Mouse (Mus musculus): ENCODE results near the gene Carmil1. TPM values are rescaled to one million over a fixed set of nuclear protein-coding genes. Genes with fewer than 3 reads are reported as not detected.
"Not testable (repeated sequence)": the region's sequence is repeated elsewhere in the genome, so short reads cannot be mapped to it uniquely, and the experiment has no call there.

The Carmil1 gene
- polyA plus RNA-seq, 1 experiment from 2014 or later: 37.2 TPM

- Histone ChIP-seq H3K4me1 (no peaks in the 10 kb centered on the region), H3K4me2 (no peak overlapping the region), H3K27ac (no peak overlapping the region), H3K9ac (no peak overlapping the region), H3K9me3 (no peaks in the 10 kb centered on the region), H3K36me3 (no peaks in the 10 kb centered on the region), H3K27me3 (replicated peaks) (no peaks in the 10 kb centered on the region), H3K4me3 (replicated peaks) (no peak overlapping the region)
- WGBS: 74% methylated on average over 3 of the region's 3 CpGs
- ATAC-seq (ENCODE audit: insufficient read depth, low FRiP score, low read depth): no peak; the same call in 1 of the 2 replicates
Observed at GRCm38 (mm10) chr13:24107058-24107457, 173.5 kb downstream of the Carmil1 start.

- H3K4me2 ChIP-seq: no peak overlapping the region
- no peaks in the 10 kb centered on the region for H3K4me1 ChIP-seq
- no peaks in the 10 kb centered on the region for H3K9me3 ChIP-seq
- ATAC-seq (ENCODE audit: insufficient read depth, low FRiP score, low read depth): no peak
- H3K27me3 ChIP-seq (replicated peaks): no peaks in the 10 kb centered on the region
- 84% methylated on average over 5 of the region's 5 CpGs for WGBS
- no peaks in the 10 kb centered on the region for H3K36me3 ChIP-seq
- no peak overlapping the region for H3K9ac ChIP-seq
- no peak overlapping the region for H3K27ac ChIP-seq
- H3K4me3 ChIP-seq (replicated peaks): no peak overlapping the region
Observed at GRCm38 (mm10) chr13:24105838-24106237, 174.8 kb downstream of the Carmil1 start.

GRCm38 (mm10) chr13:24105340-24105669 lies 175.3 kb downstream of the Carmil1 start:
- Histone ChIP-seq H3K36me3 (no peaks in the 10 kb centered on the region), H3K9me3 (no peaks in the 10 kb centered on the region), H3K4me2 (no peak overlapping the region), H3K9ac (no peak overlapping the region), H3K4me1 (no peaks in the 10 kb centered on the region), H3K27me3 (replicated peaks) (no peaks in the 10 kb centered on the region), H3K4me3 (replicated peaks) (no peak overlapping the region), H3K27ac (no peak overlapping the region)
- no peak for ATAC-seq (ENCODE audit: insufficient read depth, low FRiP score, low read depth)
- WGBS: 68% methylated on average over 1 of the region's 1 CpGs

GRCm38 (mm10) chr13:24104611-24105339 lies 175.8 kb downstream of the Carmil1 start:
- H3K36me3 ChIP-seq; H3K4me2 ChIP-seq; ATAC-seq (ENCODE audit: insufficient read depth, low FRiP score, low read depth); H3K4me3 ChIP-seq (replicated peaks); H3K27me3 ChIP-seq (replicated peaks); H3K27ac ChIP-seq; H3K9me3 ChIP-seq; H3K4me1 ChIP-seq; H3K9ac ChIP-seq: not testable (repeated sequence)
- WGBS: 87% methylated on average over 8 of the region's 9 CpGs

GRCm38 (mm10) chr13:24104016-24104415 lies 176.6 kb downstream of the Carmil1 start:
- Histone ChIP-seq H3K4me3 (replicated peaks) (no peak overlapping the region), H3K4me1 (no peaks in the 10 kb centered on the region), H3K27ac (no peak overlapping the region), H3K9me3 (no peaks in the 10 kb centered on the region), H3K27me3 (replicated peaks) (no peaks in the 10 kb centered on the region), H3K36me3 (no peaks in the 10 kb centered on the region), H3K9ac (no peak overlapping the region), H3K4me2 (no peak overlapping the region)
- no peak for ATAC-seq (ENCODE audit: insufficient read depth, low FRiP score, low read depth)
- WGBS: 45% methylated on average over 4 of the region's 4 CpGs

GRCm38 (mm10) chr13:24103152-24103551 lies 177.4 kb downstream of the Carmil1 start:
- Histone ChIP-seq H3K9me3 (no peaks in the 10 kb centered on the region), H3K36me3 (no peaks in the 10 kb centered on the region), H3K4me1 (no peaks in the 10 kb centered on the region), H3K4me3 (replicated peaks) (no peak overlapping the region), H3K4me2 (no peak overlapping the region), H3K9ac (no peak overlapping the region), H3K27ac (no peak overlapping the region), H3K27me3 (replicated peaks) (no peaks in the 10 kb centered on the region)
- 84% methylated on average over 2 of the region's 2 CpGs for WGBS
- ATAC-seq (ENCODE audit: insufficient read depth, low FRiP score, low read depth): no peak

- H3K4me1 ChIP-seq: no peaks in the 10 kb centered on the region
- H3K27ac ChIP-seq: no peak overlapping the region
- 92% methylated on average over 4 of the region's 4 CpGs for WGBS
- no peaks in the 10 kb centered on the region for H3K9me3 ChIP-seq
- H3K9ac ChIP-seq: no peak overlapping the region
- no peak overlapping the region for H3K4me2 ChIP-seq
- no peaks in the 10 kb centered on the region for H3K36me3 ChIP-seq
- no peak overlapping the region for H3K4me3 ChIP-seq (replicated peaks)
- no peak for ATAC-seq (ENCODE audit: insufficient read depth, low FRiP score, low read depth)
- no peaks in the 10 kb centered on the region for H3K27me3 ChIP-seq (replicated peaks)
Observed at GRCm38 (mm10) chr13:24102256-24102655, 178.3 kb downstream of the Carmil1 start.

GRCm38 (mm10) chr13:24101157-24102130 lies 179.2 kb downstream of the Carmil1 start:
- no peaks in the 10 kb centered on the region for H3K4me1 ChIP-seq
- H3K4me3 ChIP-seq (replicated peaks): no peak overlapping the region
- H3K9ac ChIP-seq: no peak overlapping the region
- no peak overlapping the region for H3K27ac ChIP-seq
- no peak overlapping the region for H3K4me2 ChIP-seq
- no peak for ATAC-seq (ENCODE audit: insufficient read depth, low FRiP score, low read depth)
- no peaks in the 10 kb centered on the region for H3K36me3 ChIP-seq
- H3K9me3 ChIP-seq: no peaks in the 10 kb centered on the region
- 56% methylated on average over 11 of the region's 11 CpGs for WGBS
- no peaks in the 10 kb centered on the region for H3K27me3 ChIP-seq (replicated peaks)

- Histone ChIP-seq H3K27ac (no peak overlapping the region), H3K9ac (no peak overlapping the region), H3K36me3 (no peaks in the 10 kb centered on the region), H3K27me3 (replicated peaks) (no peaks in the 10 kb centered on the region), H3K4me1 (no peaks in the 10 kb centered on the region), H3K9me3 (no peaks in the 10 kb centered on the region), H3K4me3 (replicated peaks) (no peak overlapping the region), H3K4me2 (no peak overlapping the region)
- no peak for ATAC-seq (ENCODE audit: insufficient read depth, low FRiP score, low read depth)
- WGBS: 82% methylated on average over 11 of the region's 11 CpGs
Observed at GRCm38 (mm10) chr13:24100516-24101094, 180.0 kb downstream of the Carmil1 start.

- H3K4me2 ChIP-seq: no peak overlapping the region
- 80% methylated on average over 6 of the region's 6 CpGs for WGBS
- no peak overlapping the region for H3K9ac ChIP-seq
- ATAC-seq (ENCODE audit: insufficient read depth, low FRiP score, low read depth): no peak
- no peaks in the 10 kb centered on the region for H3K4me1 ChIP-seq
- no peak overlapping the region for H3K27ac ChIP-seq
- H3K36me3 ChIP-seq: no peaks in the 10 kb centered on the region
- H3K4me3 ChIP-seq (replicated peaks): no peak overlapping the region
- no peaks in the 10 kb centered on the region for H3K27me3 ChIP-seq (replicated peaks)
- H3K9me3 ChIP-seq: no peaks in the 10 kb centered on the region
Observed at GRCm38 (mm10) chr13:24096573-24096972, 184.0 kb downstream of the Carmil1 start.

GRCm38 (mm10) chr13:24094825-24095547 lies 185.6 kb downstream of the Carmil1 start:
- no peak overlapping the region for H3K27ac ChIP-seq
- 85% methylated on average over 6 of the region's 6 CpGs for WGBS

More at GRCm38 (mm10) chr13:24094825-24095547, 185.6 kb downstream of the Carmil1 start:
- Histone ChIP-seq H3K4me2 (no peak overlapping the region), H3K36me3 (no peaks in the 10 kb centered on the region), H3K4me3 (replicated peaks) (no peak overlapping the region), H3K27me3 (replicated peaks) (no peaks in the 10 kb centered on the region), H3K9ac (no peak overlapping the region), H3K4me1 (no peaks in the 10 kb centered on the region), H3K9me3 (no peaks in the 10 kb centered on the region)
- ATAC-seq (ENCODE audit: insufficient read depth, low FRiP score, low read depth): no peak
